Mouse (Mus musculus): ENCODE measurements at regions not wholly inside any gene's neighbourhood (a gene's known extent, or its start where the extent isn't known, plus 50 kb on each side); places are given as distances from the start of the nearest gene placed in this dataset.
A peak's percentile ranks its signal among the peaks of the same experiment; 100 is the strongest.

DNA sequence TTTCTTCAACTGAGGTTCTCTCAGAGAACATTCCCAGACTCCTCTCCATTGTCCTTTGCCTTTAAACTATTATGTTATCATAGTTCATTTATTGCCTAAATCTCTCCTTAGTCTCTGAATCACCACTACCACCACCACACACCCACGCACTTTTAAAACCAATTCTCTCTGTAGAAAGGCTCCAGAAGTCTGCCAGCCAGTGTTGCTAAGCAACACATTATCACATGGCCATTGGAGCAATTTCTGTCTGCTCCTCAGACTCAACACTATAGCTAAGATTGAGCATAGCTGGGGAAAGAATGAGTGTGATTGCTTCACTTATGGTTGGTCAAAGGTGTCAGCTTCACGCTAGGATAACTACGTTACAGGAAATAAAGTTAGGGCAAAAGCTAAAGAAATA lies 59.3 kb downstream of the Trap1a start:
- no peak for DNase-seq

DNA sequence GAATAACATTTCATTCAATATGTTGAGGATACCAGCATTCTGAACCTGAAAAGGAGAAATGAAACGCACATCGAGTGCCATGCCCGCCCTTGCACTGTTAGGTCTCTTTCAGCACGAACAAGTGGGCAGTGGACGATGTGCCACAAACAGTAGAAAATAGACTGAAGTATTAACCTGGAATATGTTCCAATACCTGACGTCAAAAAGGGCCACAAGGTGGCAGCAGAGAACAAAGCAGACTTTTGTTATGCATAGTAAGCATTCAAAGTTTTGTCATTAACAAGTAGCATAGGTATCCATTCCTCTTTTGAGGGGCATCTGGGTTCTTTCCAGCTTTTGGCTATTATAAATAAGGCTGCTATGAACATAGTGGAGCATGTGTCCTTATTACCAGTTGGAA lies 63.5 kb upstream of the D330045A20Rik start:
- peak; percentile 61 for DNase-seq

DNA sequence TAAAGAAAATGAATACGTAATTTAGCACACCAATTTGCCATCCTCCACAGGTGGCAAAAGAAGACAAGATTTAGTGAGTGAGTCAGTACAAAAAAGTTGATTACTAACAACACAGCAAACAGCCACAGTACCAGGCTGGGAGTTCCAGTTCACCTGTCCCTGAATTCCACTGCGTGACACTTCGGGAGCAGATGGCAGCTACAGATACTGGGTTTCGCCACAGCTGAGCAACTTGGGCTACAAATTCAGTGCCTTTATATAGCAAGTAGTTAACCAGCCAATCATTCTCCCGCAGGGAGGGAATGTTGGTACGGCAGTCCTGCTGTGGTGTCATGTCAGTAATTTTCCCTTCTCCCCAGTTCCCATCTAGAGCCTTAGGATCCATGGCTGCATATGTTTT lies 60.3 kb upstream of the D330045A20Rik start:
- DNase-seq, result no peak

DNA sequence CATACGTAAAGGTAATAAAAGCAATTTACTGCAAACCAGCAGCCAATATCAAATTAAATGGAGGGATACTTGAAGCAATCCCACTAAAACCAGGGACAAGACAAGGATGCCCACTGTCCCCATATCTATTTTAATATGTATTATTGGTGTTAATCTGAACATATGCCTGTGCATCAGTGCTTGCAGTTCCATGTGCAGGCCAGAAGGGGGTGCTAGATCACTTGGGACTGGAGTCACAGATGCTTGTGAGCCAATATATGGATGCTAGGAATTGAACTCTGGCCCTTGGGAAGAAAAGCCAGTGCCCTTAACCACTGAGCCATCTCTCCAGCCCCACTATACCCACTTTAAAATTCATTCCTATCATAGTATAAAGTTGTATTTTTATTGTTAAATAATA lies 55.9 kb upstream of the D330045A20Rik start:
- peak; percentile 7 for DNase-seq
